Mouse (Mus musculus) C2C12 (cell line): ENCODE data around the gene Fbxl19.

Experiments used
- CTCF ChIP-seq: IDR thresholded peaks from one replicate; pipeline ENCODE4 v1.5.1; 2011; ENCODE audit not compliant: control insufficient read depth, insufficient read depth, insufficient read length
- MYOD1 ChIP-seq: IDR thresholded peaks from one replicate; pipeline ENCODE4 v1.6.1; 2011; ENCODE audit warnings: low read depth; ENCODE audit not compliant: control insufficient read depth, insufficient read length
- USF1 ChIP-seq: IDR thresholded peaks from one replicate; pipeline ENCODE4 v1.6.1; 2011; ENCODE audit warnings: low read depth, mild to moderate bottlenecking, control low read depth, moderate library complexity

- TF ChIP-seq MYOD1 (no peak), CTCF (no peak), USF1 (no peak)
Measured at GRCm38 (mm10) chr7:127705706-127706105, 38.6 kb upstream of the Fbxl19 start.
